Mouse (Mus musculus) heart, embryonic 16.5 days (tissue): Measurements from ENCODE around the gene Fbxo42. TPM values are rescaled to one million over a fixed set of nuclear protein-coding genes. Genes with fewer than 3 reads are reported as not detected.
"Not testable (repeated sequence)": the region's sequence is repeated elsewhere in the genome, so short reads cannot be mapped to it uniquely, and the experiment has no call there.

Source experiments
- ATAC-seq: fragments of 200-750 bp; cut with Nextera tagmentation; replicated peaks from 2 replicates; pipeline ENCODE4 v1.8.0; 2017; ENCODE audit warnings: moderate number of reproducible peaks; ENCODE audit not compliant: insufficient read depth, low FRiP score; ENCODE audit errors: extremely low read depth
- H3K27ac ChIP-seq: fragments of 300-500 bp; sonication (generic); 2 replicates; pipeline ENCODE4 v1.5.1; 2014; ENCODE audit warnings: mild to moderate bottlenecking, low read length, control low read depth, moderate library complexity
- H3K27me3 ChIP-seq: fragments of 300-500 bp; sonication (generic); 2 replicates; pipeline ENCODE4 v1.6.1; 2014; ENCODE audit warnings: low read length, mixed read lengths; ENCODE audit not compliant: control insufficient read depth, insufficient read depth
- H3K36me3 ChIP-seq: fragments of 300-500 bp; sonication (generic); 2 replicates; pipeline ENCODE4 v1.6.1; 2014; ENCODE audit not compliant: control insufficient read depth, insufficient read depth
- H3K4me1 ChIP-seq: fragments of 300-500 bp; sonication (generic); 2 replicates; pipeline ENCODE4 v1.6.1; 2014; ENCODE audit warnings: low read length, mixed read lengths; ENCODE audit not compliant: control insufficient read depth, insufficient read depth
- H3K4me2 ChIP-seq: fragments of 300-500 bp; sonication (generic); 2 replicates; pipeline ENCODE4 v1.6.1; 2014; ENCODE audit warnings: low read depth, mild to moderate bottlenecking, control low read depth, low read length
- H3K4me3 ChIP-seq: fragments of 300-500 bp; sonication (generic); 2 replicates; pipeline ENCODE4 v1.5.1; 2014; ENCODE audit warnings: mild to moderate bottlenecking, control low read depth, low read length
- H3K9ac ChIP-seq: fragments of 300-500 bp; sonication (generic); 2 replicates; pipeline ENCODE4 v1.6.1; 2014; ENCODE audit warnings: low read length, control low read depth
- H3K9me3 ChIP-seq: fragments of 300-500 bp; sonication (generic); replicated peaks from 2 replicates; pipeline ENCODE4 v1.6.1; 2016; ENCODE audit warnings: low read length; ENCODE audit not compliant: control insufficient read depth
- WGBS: fragments of 180-500 bp; shearing (Covaris S2); extraction: QIAGEN DNeasy Blood & Tissue Kit; methylation state at CpG from one replicate; pipeline ENCODE4 v1.1.7; 2014; 5-methylcytosine and 5-hydroxymethylcytosine counted together
- polyA plus RNA-seq: library from polyadenylated mRNA; unstranded; fragments of >200 nt; fragmentation: Nextera tagmentation; extraction: Ambion mirVana; gene quantifications from 2 replicates; pipeline ENCODE4 v1.2.1, GENCODE M21; 2015

Fbxo42 gene
- polyA plus RNA-seq, 1 experiment from 2014 or later = 14.5 TPM

DNA sequence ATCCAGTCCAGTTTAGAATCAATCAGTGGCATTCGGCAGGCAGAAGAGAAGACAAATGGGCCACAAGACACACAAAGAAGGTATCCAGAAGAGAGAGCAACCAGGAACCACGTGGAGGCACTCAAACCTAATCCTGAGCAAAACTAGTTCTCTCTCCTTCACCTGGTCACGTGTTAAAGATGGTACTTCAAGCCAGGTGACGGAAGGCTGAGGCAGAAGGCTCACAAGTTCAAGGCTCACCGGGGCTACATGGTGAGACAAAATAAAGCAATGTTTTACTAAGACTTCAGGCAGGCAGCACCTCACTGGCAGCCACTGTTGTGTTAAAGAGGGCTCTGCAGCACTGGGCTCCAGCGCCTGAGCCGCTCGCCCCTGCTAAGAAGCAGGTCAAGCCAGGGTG is 15.5 kb upstream of the Fbxo42 start:
- Histone ChIP-seq H3K9ac (peak overlapping the region; percentile 20), H3K4me1 (peaks cover 63% of the 10 kb centered on the region), H3K36me3 (no peaks in the 10 kb centered on the region), H3K27me3 (no peaks in the 10 kb centered on the region), H3K4me2 (peak overlapping the region; percentile 8; the same call in 1 of the 2 replicates), H3K9me3 (no peaks in the 10 kb centered on the region), H3K4me3 (no peak overlapping the region), H3K27ac (peak overlapping the region; percentile 21)
- WGBS = 55% methylated on average over 8 of the region's 8 CpGs
- ATAC-seq = 0 out of 2 replicates have a peak, but pooled peaks have one; percentile 1

DNA sequence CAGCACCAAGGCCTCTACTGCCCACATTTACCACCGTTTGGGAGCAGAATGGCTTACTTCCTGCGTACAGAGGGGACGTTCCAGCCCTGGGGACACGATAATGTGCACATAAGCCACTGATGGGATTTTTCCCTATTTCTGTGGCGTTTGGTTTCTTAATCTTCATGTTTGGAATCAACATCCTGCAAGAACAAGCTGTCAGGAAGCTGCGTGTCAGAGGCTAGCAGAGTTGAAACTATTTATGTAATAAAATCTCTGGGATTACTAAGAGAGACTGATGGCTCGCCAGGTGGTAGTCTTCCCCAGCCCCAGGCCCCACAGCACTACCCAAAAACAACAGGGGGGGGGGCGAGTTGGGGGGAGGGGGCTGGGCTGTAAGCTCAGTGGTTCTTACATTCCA is 14.5 kb upstream of the Fbxo42 start:
- Histone ChIP-seq H3K4me1 (peaks cover 70% of the 10 kb centered on the region), H3K27me3 (no peaks in the 10 kb centered on the region), H3K4me2 (no peak overlapping the region), H3K9ac (no peak overlapping the region), H3K4me3 (no peak overlapping the region), H3K36me3 (no peaks in the 10 kb centered on the region), H3K27ac (peak overlapping the region; percentile 37; the same call in 1 of the 2 replicates), H3K9me3 (no peaks in the 10 kb centered on the region)
- no peak for ATAC-seq
- 49% methylated on average over 8 of the region's 8 CpGs for WGBS

DNA sequence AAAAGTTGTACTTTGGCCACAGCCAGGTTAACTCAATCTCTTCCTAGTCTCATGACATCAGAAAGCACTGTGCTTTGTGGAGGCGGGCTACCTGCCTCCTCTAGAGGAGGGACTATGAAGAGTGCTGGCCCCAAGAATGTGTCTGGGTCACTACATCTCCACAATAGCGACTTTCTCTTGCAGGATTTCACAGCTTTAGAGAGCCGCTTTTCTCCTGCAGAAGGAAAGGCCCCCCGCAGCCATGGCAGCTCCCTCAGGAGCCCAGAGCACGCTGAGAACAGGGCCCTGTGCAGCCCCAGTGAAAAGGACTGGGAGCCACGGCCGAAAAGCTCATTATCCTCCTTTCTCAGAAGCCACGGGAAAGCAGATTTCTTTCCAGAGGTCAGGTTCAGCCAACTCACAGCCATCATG is 13.7 kb upstream of the Fbxo42 start:
- no peak for ATAC-seq
- no peaks in the 10 kb centered on the region for H3K27me3 ChIP-seq
- H3K9ac ChIP-seq = peak overlapping the region; percentile 51
- no peaks in the 10 kb centered on the region for H3K36me3 ChIP-seq
- no peak overlapping the region for H3K4me3 ChIP-seq
- H3K9me3 ChIP-seq = no peaks in the 10 kb centered on the region
- 48% methylated on average over 8 of the region's 8 CpGs for WGBS
- peaks cover 72% of the 10 kb centered on the region for H3K4me1 ChIP-seq
- no peak overlapping the region for H3K4me2 ChIP-seq
- H3K27ac ChIP-seq = peak overlapping the region; percentile 64

DNA sequence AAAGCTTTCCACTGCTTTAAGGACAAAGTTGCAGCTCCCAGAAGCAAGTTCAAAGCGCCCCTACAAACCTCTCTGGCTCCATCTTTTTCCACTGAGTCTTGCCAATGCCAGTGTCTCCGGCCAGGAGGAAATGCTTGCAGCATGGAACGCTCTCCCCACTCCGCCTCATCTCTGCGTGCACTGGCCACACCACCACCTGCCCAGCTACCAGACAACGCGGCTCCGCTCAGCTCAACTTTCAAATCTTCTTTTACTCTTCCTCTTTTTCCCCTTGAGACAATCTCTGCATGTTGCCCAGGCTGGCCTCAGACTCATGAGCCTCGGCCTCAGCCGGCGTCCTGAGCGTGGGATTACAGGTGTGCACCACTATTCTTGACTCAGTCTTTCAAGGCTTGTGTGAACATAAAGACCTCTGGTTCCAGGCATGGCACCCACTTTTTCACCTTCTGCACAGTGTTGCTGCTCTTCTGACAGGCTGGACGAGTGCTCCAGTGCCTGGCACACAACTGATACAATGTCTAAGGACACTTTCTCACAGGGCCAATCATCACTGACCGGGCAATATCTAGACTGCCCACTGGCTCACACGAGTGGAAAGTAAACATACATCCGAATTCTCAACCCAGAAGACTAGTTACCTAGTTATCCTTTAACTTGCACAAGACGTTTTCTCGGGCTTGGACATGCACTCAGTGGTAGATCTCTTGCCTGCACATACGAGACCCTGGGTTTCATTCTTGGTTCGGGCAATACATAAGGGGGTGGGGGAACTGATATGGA is 12.8 kb upstream of the Fbxo42 start:
- H3K4me1 ChIP-seq = peaks cover 72% of the 10 kb centered on the region
- no peak overlapping the region for H3K4me3 ChIP-seq
- no peaks in the 10 kb centered on the region for H3K27me3 ChIP-seq
- 55% methylated on average over 20 of the region's 20 CpGs for WGBS
- ATAC-seq = no peak
- H3K36me3 ChIP-seq = no peaks in the 10 kb centered on the region
- H3K9me3 ChIP-seq = no peaks in the 10 kb centered on the region
- peak overlapping the region; percentile 64 for H3K27ac ChIP-seq
- no peak overlapping the region for H3K4me2 ChIP-seq
- peak overlapping the region; percentile 51; the same call in 1 of the 2 replicates for H3K9ac ChIP-seq

DNA sequence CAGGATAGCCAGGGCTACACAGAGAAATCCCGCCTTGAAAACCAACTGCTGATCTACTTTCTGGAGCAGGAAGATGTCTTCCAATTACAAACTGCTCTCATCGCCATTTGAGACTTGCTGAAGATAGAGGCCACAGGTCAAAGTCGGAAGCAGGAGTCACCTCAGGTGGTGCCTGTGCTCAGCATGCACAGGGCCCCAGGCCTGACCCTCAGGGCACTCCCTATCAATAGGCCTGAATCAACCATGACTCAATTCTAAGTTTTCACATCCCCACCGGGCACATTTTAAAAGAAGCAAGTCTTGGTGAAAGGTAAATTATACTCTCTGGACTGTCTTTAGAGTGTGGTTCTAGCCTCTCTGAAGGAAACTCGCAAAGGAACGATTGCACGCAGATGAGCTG is 11.6 kb upstream of the Fbxo42 start:
- Histone ChIP-seq H3K9me3 (no peaks in the 10 kb centered on the region), H3K9ac (no peak overlapping the region), H3K27ac (no peak overlapping the region), H3K4me3 (no peak overlapping the region), H3K4me2 (no peak overlapping the region), H3K4me1 (peaks cover 64% of the 10 kb centered on the region), H3K36me3 (no peaks in the 10 kb centered on the region), H3K27me3 (no peaks in the 10 kb centered on the region)
- ATAC-seq = no peak
- WGBS = 77% methylated on average over 7 of the region's 7 CpGs

DNA sequence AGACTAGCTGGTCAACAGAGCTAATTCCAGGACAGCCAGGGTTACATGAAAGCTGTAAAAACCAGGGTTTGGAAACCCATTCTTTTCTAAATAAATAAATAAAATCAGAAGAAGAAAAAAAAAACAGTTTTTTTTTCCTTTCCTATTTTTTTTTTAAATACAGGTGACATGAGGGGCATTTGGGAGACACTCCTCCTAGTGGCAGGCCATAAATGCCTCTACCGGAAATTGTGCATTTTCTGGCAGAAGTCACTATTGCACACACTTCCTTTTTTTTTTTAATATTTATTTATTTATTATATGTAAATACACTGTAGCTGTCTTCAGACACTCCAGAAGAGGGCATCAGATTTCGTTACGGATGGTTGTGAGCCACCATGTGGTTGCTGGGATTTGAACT is 10.0 kb upstream of the Fbxo42 start:
- Histone ChIP-seq H3K4me3 (peak overlapping the region; percentile 69; the same call in 1 of the 2 replicates), H3K4me2 (peak overlapping the region; percentile 88; the same call in 1 of the 2 replicates), H3K4me1 (peaks cover 48% of the 10 kb centered on the region)
- not testable (repeated sequence) for H3K9ac ChIP-seq, H3K27me3 ChIP-seq, ATAC-seq, H3K36me3 ChIP-seq, H3K27ac ChIP-seq, H3K9me3 ChIP-seq
- 54% methylated on average over 3 of the region's 3 CpGs for WGBS

DNA sequence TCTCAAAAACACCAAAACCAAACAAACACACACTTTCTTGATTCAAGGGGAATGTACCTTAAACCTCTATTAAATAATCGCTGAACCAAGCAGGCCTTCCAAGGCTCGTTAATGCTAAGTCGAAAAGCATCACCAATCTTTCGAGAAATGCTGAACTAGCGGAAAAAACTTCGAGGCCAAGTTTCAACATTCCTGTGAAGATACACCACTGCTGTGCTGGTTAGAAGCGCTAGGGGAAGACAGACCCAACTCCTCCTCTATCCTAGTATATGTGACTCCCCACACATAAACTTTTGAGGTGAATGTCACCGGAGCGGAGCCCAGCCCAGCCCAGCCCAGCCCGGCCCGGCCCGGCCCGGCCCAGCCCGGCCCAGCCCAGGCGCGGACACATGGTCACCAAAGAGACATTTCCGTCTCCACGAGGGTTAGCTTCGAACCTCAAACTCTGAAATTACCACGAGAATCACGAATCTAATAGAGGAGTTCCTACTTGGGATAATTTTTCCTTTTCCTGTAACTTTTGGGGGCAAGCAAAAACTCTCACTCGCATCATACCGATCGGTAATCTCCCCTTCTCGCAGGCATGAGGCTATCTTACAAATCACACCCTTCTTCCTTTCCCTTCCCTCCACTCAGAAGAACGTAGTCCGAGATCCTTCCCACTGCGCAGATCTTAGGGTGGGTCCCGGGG is 9.1 kb upstream of the Fbxo42 start:
- Histone ChIP-seq H3K36me3 (no peaks in the 10 kb centered on the region), H3K9ac (peak overlapping the region; percentile 81), H3K9me3 (no peaks in the 10 kb centered on the region), H3K4me1 (peaks cover 41% of the 10 kb centered on the region), H3K27ac (peak overlapping the region; percentile 87), H3K27me3 (no peaks in the 10 kb centered on the region), H3K4me3 (peak overlapping the region; percentile 69), H3K4me2 (peak overlapping the region; percentile 88)
- whole genome bisulfite sequencing = 2% methylated on average over 29 of the region's 29 CpGs
- no peak for ATAC-seq

DNA sequence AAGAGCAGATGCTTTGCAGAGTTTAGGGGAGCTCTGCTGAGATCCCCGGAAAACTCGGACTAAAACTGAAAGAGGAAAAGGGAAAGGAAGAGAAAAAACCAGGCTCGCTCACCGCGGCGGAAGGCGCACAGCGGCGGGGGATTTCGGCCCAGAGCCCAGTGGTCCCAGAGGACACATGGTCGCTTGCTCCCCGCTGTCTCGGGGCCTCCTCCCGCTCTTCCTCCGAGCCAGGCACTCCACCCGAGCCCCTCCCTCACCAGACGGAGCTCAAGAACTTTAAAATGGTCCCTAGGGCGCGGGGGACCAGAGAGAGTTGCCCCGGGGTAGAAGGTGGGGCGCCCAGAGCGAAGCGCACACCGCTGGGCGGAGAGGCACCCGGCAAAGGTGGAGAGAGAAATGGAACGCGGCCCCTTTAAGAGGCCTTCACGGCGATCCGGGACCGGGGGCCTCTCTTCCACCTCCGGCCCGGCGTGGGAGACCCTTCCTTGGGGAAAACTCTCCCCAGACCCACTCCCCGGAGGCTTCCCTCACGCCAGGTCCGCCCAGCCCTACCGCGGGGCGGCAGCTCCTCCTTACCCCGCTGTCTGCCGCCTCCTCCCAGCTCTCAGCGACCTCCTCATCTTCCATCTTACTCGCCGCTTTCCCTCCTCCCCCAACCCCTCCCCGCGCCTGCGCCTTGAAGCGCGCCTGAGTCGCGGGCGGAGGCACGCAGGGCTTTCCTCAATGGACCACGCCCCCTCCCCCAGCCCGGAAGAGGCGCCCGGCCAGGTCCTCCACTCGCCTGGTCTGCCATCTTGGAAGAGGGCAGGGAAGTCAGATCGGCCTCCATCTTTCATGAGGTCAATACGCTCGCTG is 8.4 kb upstream of the Fbxo42 start, which contains the start of gene Szrd1:
Gene Szrd1 (minus strand): TSS at position 660 of the 855 bp plus-strand sequence.
- ATAC-seq = peak; percentile 94
- H3K9me3 ChIP-seq = no peaks in the 10 kb centered on the region
- peaks cover 36% of the 10 kb centered on the region for H3K4me1 ChIP-seq
- peak within 1 kb of the TSS; percentile 88 for H3K4me2 ChIP-seq
- no peaks in the 10 kb centered on the region for H3K36me3 ChIP-seq
- peak within 1 kb of the TSS; percentile 81 for H3K9ac ChIP-seq
- H3K27me3 ChIP-seq = no peaks in the 10 kb centered on the region
- peak within 1 kb of the TSS; percentile 87 for H3K27ac ChIP-seq
- H3K4me3 ChIP-seq = peak within 1 kb of the TSS; percentile 69
- under 1% methylated on average over 63 of the region's 63 CpGs for WGBS
